ENCODE assay signal across 13 mouse cellular contexts in the genomic region with DNA sequence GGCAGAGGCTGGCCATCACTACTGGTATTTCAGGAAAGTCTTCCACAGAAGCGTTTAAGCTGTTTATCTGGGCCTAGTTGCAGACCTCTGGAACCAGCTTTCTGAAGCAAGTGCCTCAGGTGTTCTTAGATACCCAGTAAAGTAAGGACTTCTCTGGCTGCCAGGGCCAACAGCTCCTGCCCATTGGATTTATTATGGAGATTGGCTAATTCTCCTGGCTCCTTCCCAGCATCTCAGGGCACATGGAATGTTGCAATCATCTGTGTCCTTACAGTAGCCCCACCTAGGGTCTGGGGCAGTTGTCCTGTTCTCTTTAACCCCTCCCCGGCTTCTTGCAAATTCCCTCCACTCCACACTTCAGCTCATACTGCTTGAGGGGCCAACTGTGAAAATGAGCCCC. TPM values are rescaled to one million over a fixed set of nuclear protein-coding genes. Genes with fewer than 3 reads are reported as not detected.
DNase-seq lines count a peak whose midpoint lies in the region; ATAC-seq and TF ChIP-seq lines count a peak whose summit lies in the region.
"Had no signal": no experiment of that assay in that cellular context is flagged by ENCODE, and none has a peak within 500 bp of the region (broad histone marks: within the 10 kb centered on the region; RNA-seq: fewer than 3 reads in every experiment).

No protein-coding gene starts in this region.

- WGBS in kidney, adult 2 months = 35% methylated on average over 2 of the region's 2 CpGs
- WGBS in kidney, embryonic 16.5 days = 85% methylated on average over 2 of the region's 2 CpGs

- H3K27ac ChIP-seq in kidney, adult 2 months (ENCODE audit: insufficient read depth, low read depth, low read length) = peak overlapping the region; percentile 10
- H3K27ac ChIP-seq in kidney, embryonic 16.5 days (ENCODE audit: low read length) = no peak overlapping the region
- H3K27ac ChIP-seq: hindbrain, embryonic 12.5 days; stomach, postnatal 0 days had no signal

- no peak overlapping the region for H3K4me2 ChIP-seq in kidney, embryonic 16.5 days (replicated peaks; ENCODE audit: low read depth, low read length)
- H3K4me2 ChIP-seq: heart, embryonic 11.5 days; hindbrain, embryonic 12.5 days; lung, embryonic 14.5 days had no signal

- no peaks in the 10 kb centered on the region for H3K36me3 ChIP-seq in kidney, adult 2 months (ENCODE audit: control insufficient read depth, insufficient read depth, low read length)
- H3K36me3 ChIP-seq in kidney, embryonic 16.5 days (ENCODE audit: insufficient read depth, low read length) = no peaks in the 10 kb centered on the region
- H3K36me3 ChIP-seq: hindbrain, embryonic 12.5 days had no signal

- ATAC-seq in kidney, embryonic 16.5 days (ENCODE audit: low FRiP score, low TSS enrichment) = no peak

- no peak for TF ChIP-seq POLR2A in kidney, adult 2 months (IDR thresholded peaks at IDR 0.05; ENCODE audit: low read depth, low read length)

- DNase-seq in kidney, adult 2 months = peak; percentile 91
- peak; percentile 70 for DNase-seq in adrenal gland, postnatal 14 days
- peak; percentile 74 to 85 for DNase-seq in lung, adult 18-20 months
- DNase-seq in skeletal muscle tissue, adult 2 months (ENCODE audit: low read depth, low spot score) = peak; percentile 13
- DNase-seq in urinary bladder, postnatal 14 days (ENCODE audit: low spot score) = no peak
- DNase-seq in thymus, postnatal 10 days (ENCODE audit: low spot score in 2 of 2) = no peak
- DNase-seq: left cerebral cortex, postnatal 4 days; lung, embryonic 14.5 days; right cerebral cortex, postnatal 4 days had no signal

- no peaks in the 10 kb centered on the region for H3K27me3 ChIP-seq in kidney, adult 2 months (replicated peaks; ENCODE audit: control insufficient read depth, insufficient read depth, low read length)
- no peaks in the 10 kb centered on the region for H3K27me3 ChIP-seq in kidney, embryonic 16.5 days (ENCODE audit: insufficient read depth, low read length)
- H3K27me3 ChIP-seq: hindbrain, embryonic 12.5 days had no signal

- H3K4me3 ChIP-seq in kidney, adult 2 months (ENCODE audit: insufficient read depth, low read depth, low read length) = no peak overlapping the region
- no peak overlapping the region for H3K4me3 ChIP-seq in kidney, embryonic 16.5 days (ENCODE audit: low read length)
- H3K4me3 ChIP-seq: hindbrain, embryonic 12.5 days had no signal

- no peaks in the 10 kb centered on the region for H3K9me3 ChIP-seq in kidney, embryonic 16.5 days (ENCODE audit: low read length)
- H3K9me3 ChIP-seq: hindbrain, embryonic 12.5 days had no signal

- H3K9ac ChIP-seq in kidney, embryonic 16.5 days (replicated peaks; ENCODE audit: low read length) = no peak overlapping the region
- H3K9ac ChIP-seq: hindbrain, embryonic 12.5 days; lung, embryonic 14.5 days had no signal

- peaks cover 24% of the 10 kb centered on the region for H3K4me1 ChIP-seq in kidney, adult 2 months (ENCODE audit: control insufficient read depth, insufficient read depth, low read length)
- peaks cover 23% of the 10 kb centered on the region for H3K4me1 ChIP-seq in kidney, embryonic 16.5 days (ENCODE audit: insufficient read depth, low read length)
- H3K4me1 ChIP-seq: hindbrain, embryonic 12.5 days had no signal

- no peak for TF ChIP-seq CTCF in kidney, adult 2 months (conservative IDR thresholded peaks at IDR 0.05; ENCODE audit: insufficient read depth, insufficient read length, low read depth, low read length)

RNA-seq across cellular contexts. Expression of gene Gadd45a, which starts 38.6 kb away (rescaled TPM):
- 54.6 and 59.7 TPM in 2 replicates for polyA plus RNA-seq in kidney, adult 2 months (2012; rRNA removed)
- polyA plus RNA-seq in kidney, embryonic 16.5 days (2015; fragmentation: Nextera tagmentation; extraction: Ambion mirVana) = 35.1 and 39.4 TPM in 2 replicates
- 15.1 and 25.8 TPM in 2 replicates for total RNA-seq in adrenal gland, postnatal 14 days (2021)

Comparison
In these comparisons a context has a peak if more than half of its experiments do, and no peak if none do; other contexts are left out.
1. DNase-seq: peak in kidney, adult 2 months (single experiment), adrenal gland, postnatal 14 days (single experiment), lung, adult 18-20 months (2 of 2) and skeletal muscle tissue, adult 2 months (single experiment); none in urinary bladder, postnatal 14 days (single experiment) and thymus, postnatal 10 days (0 of 2).